Mouse (Mus musculus) stomach, embryonic 14.5 days (tissue): ENCODE measurements around the gene Slc33a1. TPM values are rescaled to one million over a fixed set of nuclear protein-coding genes. Genes with fewer than 3 reads are reported as not detected.

Source experiments
- ATAC-seq: fragments of 200-750 bp; cut with Nextera tagmentation; 2 replicates; pipeline ENCODE4 v1.8.0; 2017; ENCODE audit warnings: low read depth, moderate TSS enrichment; ENCODE audit not compliant: insufficient number of reproducible peaks, insufficient read depth, low FRiP score
- H3K27ac ChIP-seq: fragments of 300-500 bp; sonication (generic); 2 replicates; pipeline ENCODE4 v1.5.1; 2014; ENCODE audit warnings: mild to moderate bottlenecking, low read length, moderate library complexity, mixed read lengths
- H3K27me3 ChIP-seq: fragments of 300-500 bp; sonication (generic); 2 replicates; pipeline ENCODE4 v1.6.1; 2014; ENCODE audit warnings: low read length, control low read depth, mixed read lengths; ENCODE audit not compliant: control insufficient read depth, insufficient read depth
- H3K36me3 ChIP-seq: fragments of 300-500 bp; sonication (generic); 2 replicates; pipeline ENCODE4 v1.6.1; 2014; ENCODE audit warnings: mild to moderate bottlenecking, control low read depth, low read length, moderate library complexity, mixed read lengths; ENCODE audit not compliant: control insufficient read depth, insufficient read depth
- H3K4me1 ChIP-seq: fragments of 300-500 bp; sonication (generic); 2 replicates; pipeline ENCODE4 v1.6.1; 2014; ENCODE audit warnings: low read length, control low read depth, mixed read lengths; ENCODE audit not compliant: control insufficient read depth, insufficient read depth
- H3K4me2 ChIP-seq: fragments of 300-500 bp; sonication (generic); replicated peaks from 2 replicates; pipeline ENCODE4 v1.6.1; 2014; ENCODE audit warnings: low read depth, low read length, control low read depth
- H3K4me3 ChIP-seq: fragments of 300-500 bp; sonication (generic); 2 replicates; pipeline ENCODE4 v1.5.1; 2014; ENCODE audit warnings: low read depth, low read length, control low read depth
- H3K9ac ChIP-seq: fragments of 300-500 bp; sonication (generic); replicated peaks from 2 replicates; pipeline ENCODE4 v1.6.1; 2014; ENCODE audit warnings: low read depth, mild to moderate bottlenecking, control low read depth, low read length, moderate library complexity, mixed read lengths
- H3K9me3 ChIP-seq: fragments of 300-500 bp; sonication (generic); 2 replicates; pipeline ENCODE4 v1.6.1; 2016; ENCODE audit warnings: low read depth, low read length, control low read depth; ENCODE audit not compliant: control insufficient read depth
- WGBS: fragments of 180-500 bp; shearing (Covaris S2); extraction: QIAGEN DNeasy Blood & Tissue Kit; methylation state at CpG from one replicate; pipeline ENCODE4 v1.1.7; 2014; 5-methylcytosine and 5-hydroxymethylcytosine counted together
- polyA plus RNA-seq: library from polyadenylated mRNA; unstranded; fragments of >200 nt; fragmentation: Nextera tagmentation; extraction: Ambion mirVana; gene quantifications from 2 replicates; pipeline ENCODE4 v1.2.1, GENCODE M21; 2014

The Slc33a1 gene
- polyA plus RNA-seq, 1 experiment from 2014 or later: 15.3 TPM

DNA sequence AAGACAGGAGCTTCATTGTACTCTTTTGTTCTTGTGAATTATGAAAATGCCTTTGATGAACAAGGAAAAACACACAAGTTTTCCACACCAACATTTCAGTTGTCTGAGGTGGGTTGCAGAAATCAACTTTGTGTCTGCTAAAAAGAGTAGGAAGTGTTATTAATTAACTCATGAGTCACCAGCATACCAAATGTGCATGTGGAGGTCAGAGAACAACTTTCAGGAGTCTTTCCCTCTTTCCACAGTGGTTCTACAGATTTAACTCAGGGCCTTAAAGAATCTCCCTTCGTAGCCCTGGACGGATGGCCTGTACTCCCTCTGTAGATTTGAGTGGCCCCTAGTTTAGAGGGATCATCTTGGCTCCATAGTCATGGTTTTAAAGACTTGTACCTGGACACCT lies 60.4 kb downstream of the Slc33a1 start:
- no peaks in the 10 kb centered on the region for H3K27me3 ChIP-seq
- H3K36me3 ChIP-seq: no peaks in the 10 kb centered on the region
- no peak overlapping the region for H3K4me3 ChIP-seq
- no peak overlapping the region for H3K9ac ChIP-seq
- no peaks in the 10 kb centered on the region for H3K9me3 ChIP-seq
- no peaks in the 10 kb centered on the region for H3K4me1 ChIP-seq
- no peak for ATAC-seq
- WGBS: 73% methylated on average over 2 of the region's 2 CpGs
- H3K27ac ChIP-seq: no peak overlapping the region
- H3K4me2 ChIP-seq: no peak overlapping the region

DNA sequence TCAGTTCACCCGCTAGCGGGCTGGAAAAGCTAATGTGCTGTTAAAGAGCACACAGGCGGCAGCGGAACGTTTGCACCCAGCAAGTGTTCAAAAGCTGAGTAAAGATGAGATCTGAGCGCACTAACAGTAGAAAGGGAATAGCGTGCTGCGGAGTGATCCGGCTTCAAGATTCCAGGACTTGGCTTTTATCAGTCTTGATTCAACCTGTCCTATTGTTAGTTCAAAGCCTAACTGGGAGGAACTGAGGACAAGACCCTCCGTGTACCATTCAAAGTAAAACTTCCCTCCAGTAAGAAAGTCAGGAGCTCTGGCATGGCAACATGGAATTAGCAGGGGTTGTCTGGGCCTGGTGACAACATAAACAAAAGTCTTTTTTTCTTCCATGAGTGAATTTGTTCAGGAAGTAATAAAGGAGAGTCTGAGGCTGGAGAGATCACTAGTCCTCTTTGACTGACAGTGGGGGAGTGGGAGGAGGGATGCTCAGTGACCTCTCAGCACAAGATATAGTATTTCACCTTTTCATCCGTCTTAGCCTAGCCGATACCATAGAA lies 64.5 kb downstream of the Slc33a1 start:
- no peaks in the 10 kb centered on the region for H3K9me3 ChIP-seq
- no peak overlapping the region for H3K27ac ChIP-seq
- 5% methylated on average over 12 of the region's 12 CpGs for WGBS
- H3K4me2 ChIP-seq: peak overlapping the region; percentile 99
- H3K4me3 ChIP-seq: peak overlapping the region; percentile 65
- no peaks in the 10 kb centered on the region for H3K36me3 ChIP-seq
- no peak for ATAC-seq
- H3K4me1 ChIP-seq: no peaks in the 10 kb centered on the region
- H3K9ac ChIP-seq: no peak overlapping the region
- H3K27me3 ChIP-seq: no peaks in the 10 kb centered on the region

DNA sequence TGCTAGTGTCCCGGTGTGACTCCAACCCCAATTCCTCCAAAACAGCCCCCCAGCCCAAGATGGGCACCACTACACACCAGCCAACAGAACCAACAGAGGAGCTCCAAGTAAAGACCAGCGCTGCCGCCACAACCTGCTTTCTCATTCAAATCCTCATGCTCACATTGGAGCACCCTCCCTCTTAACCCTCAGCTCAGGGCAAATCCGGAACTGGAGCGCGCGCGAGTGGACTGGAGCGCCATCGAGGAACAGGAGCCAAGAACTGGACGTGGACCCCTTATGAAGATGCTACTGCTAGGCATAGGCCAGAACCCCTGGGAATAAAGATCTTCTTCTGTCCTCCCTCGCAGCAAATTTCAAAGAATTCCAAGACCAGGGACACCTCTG lies 65.3 kb downstream of the Slc33a1 start, which contains the start of gene Plch1:
Plch1 (minus strand) TSS at position 164 of the 387 bp plus-strand sequence.
- WGBS: under 1% methylated on average over 12 of the region's 12 CpGs
- Histone ChIP-seq H3K4me3 (peak within 1 kb of the TSS; percentile 65), H3K4me2 (peak within 1 kb of the TSS; percentile 99), H3K4me1 (no peaks in the 10 kb centered on the region), H3K9me3 (no peaks in the 10 kb centered on the region), H3K27ac (peak within 1 kb of the TSS; percentile 66), H3K27me3 (no peaks in the 10 kb centered on the region), H3K9ac (peak within 1 kb of the TSS; percentile 34), H3K36me3 (no peaks in the 10 kb centered on the region)
- ATAC-seq: peak; percentile 73

DNA sequence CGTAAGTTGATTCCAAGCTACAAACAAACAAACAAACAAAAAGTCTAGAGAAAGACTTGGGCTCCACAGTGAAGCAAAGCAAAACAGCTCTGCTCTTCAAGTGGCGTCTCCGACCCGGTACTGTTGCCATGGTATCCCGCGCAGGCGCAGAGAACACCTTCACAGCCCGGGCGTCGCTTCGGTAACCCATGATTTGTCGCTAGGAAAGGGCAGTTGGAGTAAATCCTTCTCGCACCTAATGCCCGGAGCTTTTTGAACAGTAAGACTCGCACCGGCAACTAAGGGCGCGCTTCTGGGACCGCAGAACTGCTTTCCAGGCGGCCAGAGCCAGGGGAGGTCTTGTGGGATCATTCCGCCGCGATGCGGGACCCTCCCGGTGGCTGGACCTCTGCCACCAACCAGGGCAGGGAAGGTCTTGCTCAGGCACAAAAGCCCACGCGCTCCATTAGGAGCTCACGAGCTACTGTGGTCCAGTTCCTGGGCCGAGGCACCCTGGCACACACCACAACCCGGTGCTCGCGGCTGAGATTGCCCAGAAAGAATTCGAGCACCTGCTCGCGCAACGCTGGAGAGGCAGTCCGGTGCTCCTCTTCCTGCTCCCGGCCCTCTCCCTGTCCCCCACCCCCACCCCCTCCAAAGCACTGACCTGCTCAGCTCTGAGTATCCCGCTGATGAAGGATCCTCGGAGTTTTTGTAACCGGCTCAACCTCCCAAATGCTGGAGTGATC lies 65.8 kb downstream of the Slc33a1 start:
- H3K4me2 ChIP-seq: peak overlapping the region; percentile 99
- peak overlapping the region; percentile 65 for H3K4me3 ChIP-seq
- H3K4me1 ChIP-seq: no peaks in the 10 kb centered on the region
- no peaks in the 10 kb centered on the region for H3K36me3 ChIP-seq
- no peaks in the 10 kb centered on the region for H3K9me3 ChIP-seq
- H3K27ac ChIP-seq: peak overlapping the region; percentile 66
- ATAC-seq: peak; percentile 80
- under 1% methylated on average over 36 of the region's 41 CpGs for WGBS
- H3K27me3 ChIP-seq: no peaks in the 10 kb centered on the region
- peak overlapping the region; percentile 34 for H3K9ac ChIP-seq

DNA sequence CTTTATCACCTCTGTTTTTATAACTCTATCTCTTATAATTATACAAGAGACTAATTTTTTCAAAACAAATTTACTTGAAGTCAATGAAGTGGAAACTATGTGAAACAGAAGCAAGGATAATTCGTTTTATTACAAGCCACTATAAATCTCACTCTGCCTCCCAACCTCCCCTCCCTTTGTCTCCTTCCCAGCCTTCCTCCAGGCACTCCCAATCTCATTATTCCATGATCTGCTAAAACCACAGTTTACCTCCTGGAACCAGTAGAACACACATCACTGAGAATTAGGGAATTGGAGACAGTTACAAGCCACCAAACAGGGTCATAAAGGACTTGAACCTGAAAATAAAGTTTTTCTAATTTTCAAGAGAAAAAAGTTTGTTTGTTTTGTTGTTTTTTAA lies 67.4 kb downstream of the Slc33a1 start:
- Histone ChIP-seq H3K27me3 (no peaks in the 10 kb centered on the region), H3K36me3 (no peaks in the 10 kb centered on the region), H3K9me3 (no peaks in the 10 kb centered on the region), H3K4me2 (no peak overlapping the region), H3K4me1 (no peaks in the 10 kb centered on the region), H3K27ac (no peak overlapping the region), H3K4me3 (no peak overlapping the region), H3K9ac (no peak overlapping the region)
- 32% methylated on average over 1 of the region's 1 CpGs for WGBS
- ATAC-seq: no peak

DNA sequence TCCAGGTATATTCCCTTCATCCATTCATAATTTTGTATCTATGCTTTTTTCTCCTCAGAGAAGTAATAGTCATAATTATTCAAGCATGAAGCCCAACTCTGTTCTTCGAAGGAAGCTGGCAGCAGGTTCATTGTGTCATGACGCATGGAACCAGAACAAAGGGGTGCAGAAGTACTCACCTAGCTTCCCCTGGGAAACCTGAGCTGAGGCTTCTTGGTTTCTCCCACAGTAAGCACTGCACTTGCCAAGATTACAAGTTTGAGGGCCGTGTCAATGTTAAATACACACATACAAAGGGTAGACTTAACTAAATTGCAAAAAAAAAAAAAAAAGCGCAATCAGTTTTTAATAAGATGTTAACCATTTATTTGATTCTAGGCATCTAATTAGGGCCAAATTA lies 68.3 kb downstream of the Slc33a1 start:
- ATAC-seq: no peak

DNA sequence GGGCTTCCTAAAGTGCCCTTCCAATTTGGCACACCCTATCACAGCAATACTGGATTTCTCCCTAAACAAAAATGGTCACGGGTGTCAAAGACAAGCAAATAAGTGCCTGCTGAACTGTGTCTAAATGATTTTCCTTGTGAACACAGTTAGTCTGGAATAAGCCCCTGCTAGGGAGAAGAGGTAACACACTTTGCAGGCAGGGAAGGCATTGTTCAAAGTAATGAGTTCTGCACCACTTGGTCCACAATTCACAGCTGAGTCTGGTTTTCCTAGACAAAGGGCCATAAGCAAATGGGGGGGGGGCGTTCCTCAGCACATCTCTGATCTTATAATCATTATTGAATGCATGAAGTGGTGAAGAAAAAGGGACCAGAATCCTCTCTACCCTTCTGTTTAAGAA lies 68.8 kb downstream of the Slc33a1 start:
- Histone ChIP-seq H3K4me3 (no peak overlapping the region), H3K4me1 (no peaks in the 10 kb centered on the region), H3K27me3 (no peaks in the 10 kb centered on the region), H3K9me3 (no peaks in the 10 kb centered on the region), H3K9ac (no peak overlapping the region), H3K27ac (no peak overlapping the region), H3K4me2 (no peak overlapping the region), H3K36me3 (no peaks in the 10 kb centered on the region)
- 69% methylated on average over 2 of the region's 2 CpGs for WGBS
- no peak for ATAC-seq

More for the DNA sequence above, 68.3 kb downstream of the Slc33a1 start:
- Histone ChIP-seq H3K36me3 (no peaks in the 10 kb centered on the region), H3K9me3 (no peaks in the 10 kb centered on the region), H3K9ac (no peak overlapping the region), H3K4me2 (no peak overlapping the region), H3K4me1 (no peaks in the 10 kb centered on the region), H3K27ac (no peak overlapping the region), H3K4me3 (no peak overlapping the region), H3K27me3 (no peaks in the 10 kb centered on the region)
- WGBS: 84% methylated on average over 4 of the region's 4 CpGs

DNA sequence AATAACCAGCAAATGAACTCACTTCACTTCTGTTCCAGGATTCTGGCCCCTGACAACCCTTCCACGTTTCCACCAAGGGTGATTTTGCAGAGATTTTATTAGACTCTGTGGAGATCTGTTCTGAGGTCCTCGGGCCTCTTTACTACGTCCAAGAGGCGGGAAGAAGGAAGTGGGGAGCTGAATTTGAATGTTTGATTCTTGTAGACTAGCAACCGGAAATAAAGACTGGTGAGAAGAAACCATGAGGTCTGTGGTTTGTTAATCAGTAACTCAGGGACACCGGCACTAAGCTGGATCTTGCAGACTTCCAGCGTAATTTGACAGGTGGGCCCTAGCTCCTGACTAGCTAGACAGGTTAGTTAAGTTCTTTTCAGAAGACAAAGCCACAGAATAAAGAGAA lies 70.9 kb downstream of the Slc33a1 start:
- Histone ChIP-seq H3K4me1 (no peaks in the 10 kb centered on the region), H3K27me3 (no peaks in the 10 kb centered on the region), H3K4me3 (peak overlapping the region; percentile 17; the same call in 1 of the 2 replicates), H3K4me2 (peak overlapping the region; percentile 25), H3K9ac (no peak overlapping the region), H3K27ac (peak overlapping the region; percentile 85), H3K36me3 (no peaks in the 10 kb centered on the region), H3K9me3 (no peaks in the 10 kb centered on the region)
- ATAC-seq: peak; percentile 86
- 53% methylated on average over 7 of the region's 7 CpGs for WGBS
